In the genomic region with DNA sequence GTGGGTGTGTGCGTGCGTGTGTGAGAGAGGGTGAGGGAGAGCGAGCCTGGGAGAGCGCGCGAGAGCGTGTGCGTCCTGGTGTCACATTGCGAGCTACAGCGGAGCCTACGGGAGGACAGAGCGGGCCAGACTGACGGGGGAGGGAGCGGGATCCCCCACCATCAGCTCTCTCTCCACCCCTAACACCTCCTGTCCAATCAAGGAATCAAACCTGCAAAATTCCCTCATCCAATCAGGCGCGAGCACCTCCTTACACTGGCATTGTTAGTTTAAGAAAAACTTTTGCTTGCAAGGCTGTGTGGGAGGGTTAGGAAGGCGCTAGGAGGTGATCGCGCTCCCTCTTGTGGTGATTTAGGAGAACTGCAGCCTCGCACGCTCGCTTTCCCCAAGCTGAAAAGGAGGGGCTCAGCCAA, we compare ENCODE assay signal across 8 mouse cellular contexts. TPM values are rescaled to one million over a fixed set of nuclear protein-coding genes. Genes with fewer than 3 reads are reported as not detected.
DNase-seq lines count a peak whose midpoint lies in the region; ATAC-seq and TF ChIP-seq lines count a peak whose summit lies in the region.

TSS of gene Ephb1 (minus strand) at position 133 of the 413 bp plus-strand sequence.

- H3K27me3 ChIP-seq in kidney, embryonic 14.5 days (ENCODE audit: control insufficient read depth, insufficient read depth, low read length) = peaks cover 62% of the 10 kb centered on the region
- peaks cover 57% of the 10 kb centered on the region for H3K27me3 ChIP-seq in limb, embryonic 14.5 days (ENCODE audit: control insufficient read depth, insufficient read depth, low read length)
- H3K27me3 ChIP-seq in midbrain, postnatal 0 days (ENCODE audit: insufficient read depth, low read length) = peaks cover 7% of the 10 kb centered on the region; the same call in 1 of the 2 replicates
- H3K27me3 ChIP-seq in stomach, embryonic 14.5 days (ENCODE audit: control insufficient read depth, insufficient read depth, low read length) = peaks cover 28% of the 10 kb centered on the region; the same call in 1 of the 2 replicates

- DNase-seq in 3T3-L1 (ENCODE audit: low read depth, low spot score) = peak; percentile 80
- DNase-seq in brain, adult 2 months (ENCODE audit: low read depth, low spot score) = peak; percentile 99
- peak; percentile 85 to 86 for DNase-seq in heart, adult 9 months (ENCODE audit: low spot score in 2 of 2)
- peak; percentile 92 for DNase-seq in limb, embryonic 14.5 days (ENCODE audit: low spot score)
- peak; percentile 98 for DNase-seq in midbrain, postnatal 0 days (ENCODE audit: low spot score)

- peak; percentile 95 for ATAC-seq in kidney, embryonic 14.5 days (ENCODE audit: low FRiP score, low TSS enrichment)
- peak; percentile 97 for ATAC-seq in limb, embryonic 14.5 days (ENCODE audit: low FRiP score, low read depth)
- ATAC-seq in midbrain, postnatal 0 days (ENCODE audit: low FRiP score) = peak; percentile 96
- ATAC-seq in stomach, embryonic 14.5 days (ENCODE audit: insufficient number of reproducible peaks, insufficient read depth, low FRiP score, low read depth) = peak; percentile 90

- no peak for TF ChIP-seq POLR2A in embryonic fibroblast, embryonic 13.5 days (IDR thresholded peaks at IDR 0.05; ENCODE audit: low read depth, low read length)
- no peak for TF ChIP-seq POLR2A in limb, embryonic 14.5 days (IDR thresholded peaks at IDR 0.05; ENCODE audit: borderline replicate concordance, extremely low read depth, insufficient read depth, insufficient read length)

- H3K9ac ChIP-seq in kidney, embryonic 14.5 days (ENCODE audit: low read depth, low read length) = peak within 1 kb of the TSS; percentile 47
- H3K9ac ChIP-seq in limb, embryonic 14.5 days (ENCODE audit: low read depth, low read length, severe bottlenecking) = peak within 1 kb of the TSS; percentile 64
- peak within 1 kb of the TSS; percentile 91 for H3K9ac ChIP-seq in midbrain, postnatal 0 days (replicated peaks; ENCODE audit: low read length, poor library complexity, severe bottlenecking)
- H3K9ac ChIP-seq in stomach, embryonic 14.5 days (replicated peaks; ENCODE audit: low read depth, low read length) = peak within 1 kb of the TSS; percentile 53

- no peaks in the 10 kb centered on the region for H3K4me1 ChIP-seq in embryonic fibroblast, embryonic 13.5 days (ENCODE audit: control insufficient read depth, insufficient read depth, low read length)
- peaks cover 3% of the 10 kb centered on the region; the same call in 1 of the 2 replicates for H3K4me1 ChIP-seq in kidney, embryonic 14.5 days (ENCODE audit: control insufficient read depth, insufficient read depth, low read length)
- H3K4me1 ChIP-seq in limb, embryonic 14.5 days (ENCODE audit: control insufficient read depth, insufficient read depth, low read length) = peaks cover 6% of the 10 kb centered on the region; the same call in 1 of the 2 replicates
- H3K4me1 ChIP-seq in midbrain, postnatal 0 days (ENCODE audit: insufficient read depth, low read length) = 0 out of 2 replicates have a peak, but pooled peaks cover 2% of the 10 kb centered on the region
- peaks cover 4% of the 10 kb centered on the region; the same call in 1 of the 2 replicates for H3K4me1 ChIP-seq in stomach, embryonic 14.5 days (ENCODE audit: control insufficient read depth, insufficient read depth, low read length)

- H3K9me3 ChIP-seq in kidney, embryonic 14.5 days (ENCODE audit: control insufficient read depth, low read length) = no peaks in the 10 kb centered on the region
- no peaks in the 10 kb centered on the region for H3K9me3 ChIP-seq in limb, embryonic 14.5 days (ENCODE audit: control insufficient read depth, low read length)
- H3K9me3 ChIP-seq in midbrain, postnatal 0 days (ENCODE audit: low read length) = no peaks in the 10 kb centered on the region
- no peaks in the 10 kb centered on the region for H3K9me3 ChIP-seq in stomach, embryonic 14.5 days (ENCODE audit: control insufficient read depth, low read depth, low read length)

- WGBS in kidney, embryonic 14.5 days = 0% methylated on average over 22 of the region's 22 CpGs
- WGBS in limb, embryonic 14.5 days = 4% methylated on average over 22 of the region's 22 CpGs
- WGBS in midbrain, postnatal 0 days = 0% methylated on average over 22 of the region's 22 CpGs
- 2% methylated on average over 21 of the region's 22 CpGs for WGBS in stomach, embryonic 14.5 days

- peak within 1 kb of the TSS; percentile 95 for H3K4me2 ChIP-seq in kidney, embryonic 14.5 days (replicated peaks; ENCODE audit: low read depth, low read length)
- H3K4me2 ChIP-seq in limb, embryonic 14.5 days (replicated peaks; ENCODE audit: low read depth, low read length, severe bottlenecking) = peak within 1 kb of the TSS; percentile 100
- peak within 1 kb of the TSS; percentile 74 for H3K4me2 ChIP-seq in midbrain, postnatal 0 days (ENCODE audit: low read depth, low read length, poor library complexity, severe bottlenecking)
- peak within 1 kb of the TSS; percentile 97 for H3K4me2 ChIP-seq in stomach, embryonic 14.5 days (replicated peaks; ENCODE audit: low read depth, low read length)

- peak within 1 kb of the TSS; percentile 9; the same call in 1 of the 2 replicates for H3K4me3 ChIP-seq in embryonic fibroblast, embryonic 13.5 days (ENCODE audit: insufficient read depth, low read length)
- H3K4me3 ChIP-seq in kidney, embryonic 14.5 days (ENCODE audit: low read length) = peak within 1 kb of the TSS; percentile 57
- peak within 1 kb of the TSS; percentile 57 for H3K4me3 ChIP-seq in limb, embryonic 14.5 days (replicated peaks; ENCODE audit: low read length)
- H3K4me3 ChIP-seq in midbrain, postnatal 0 days (ENCODE audit: low read depth, low read length) = peak within 1 kb of the TSS; percentile 96
- peak within 1 kb of the TSS; percentile 61 for H3K4me3 ChIP-seq in stomach, embryonic 14.5 days (ENCODE audit: low read depth, low read length)

- H3K36me3 ChIP-seq in kidney, embryonic 14.5 days (ENCODE audit: control insufficient read depth, insufficient read depth, low read length) = no peaks in the 10 kb centered on the region
- no peaks in the 10 kb centered on the region for H3K36me3 ChIP-seq in limb, embryonic 14.5 days (ENCODE audit: control insufficient read depth, insufficient read depth, low read length)
- no peaks in the 10 kb centered on the region for H3K36me3 ChIP-seq in midbrain, postnatal 0 days (ENCODE audit: insufficient read depth, low read length)
- H3K36me3 ChIP-seq in stomach, embryonic 14.5 days (ENCODE audit: control insufficient read depth, insufficient read depth, low read length) = no peaks in the 10 kb centered on the region

- TF ChIP-seq CTCF in embryonic fibroblast, embryonic 13.5 days (IDR thresholded peaks at IDR 0.05; ENCODE audit: borderline replicate concordance, insufficient read depth, low read length) = peak; percentile 95
- TF ChIP-seq CTCF in midbrain, postnatal 0 days (IDR thresholded peaks at IDR 0.05) = peak; percentile 100

- H3K27ac ChIP-seq in embryonic fibroblast, embryonic 13.5 days (ENCODE audit: insufficient read depth, low read length) = no peak within 1 kb of the TSS
- H3K27ac ChIP-seq in kidney, embryonic 14.5 days (ENCODE audit: low read depth, low read length) = no peak within 1 kb of the TSS
- no peak within 1 kb of the TSS for H3K27ac ChIP-seq in limb, embryonic 14.5 days (replicated peaks; ENCODE audit: low read depth, low read length)
- H3K27ac ChIP-seq in midbrain, postnatal 0 days (ENCODE audit: low read depth, low read length) = peak within 1 kb of the TSS; percentile 89
- H3K27ac ChIP-seq in stomach, embryonic 14.5 days (ENCODE audit: low read length) = no peak within 1 kb of the TSS

RNA-seq across cellular contexts. Expression of gene Ephb1, which starts in this region (rescaled TPM):
- polyA plus RNA-seq in embryonic fibroblast, embryonic 13.5 days (2011; ENCODE audit: insufficient read length, low read depth, missing spikeins) = 0.18 TPM in 1 of 2 replicates, not detected in the other
- polyA plus RNA-seq in kidney, embryonic 14.5 days (2014; fragmentation: Nextera tagmentation; extraction: Ambion mirVana) = 3.8 and 4.9 TPM in 2 replicates
- polyA plus RNA-seq in limb, embryonic 14.5 days (2012; rRNA removed) = 4.1 and 4.4 TPM in 2 replicates
- 4.1 and 4.2 TPM in 2 replicates for polyA plus RNA-seq in limb, embryonic 14.5 days (2014; fragmentation: Nextera tagmentation; extraction: Ambion mirVana)
- 85.9 and 99.8 TPM in 2 replicates for total RNA-seq in midbrain, postnatal 0 days (2014; rRNA removed)
- polyA plus RNA-seq in midbrain, postnatal 0 days (2015; fragmentation: Nextera tagmentation; extraction: Ambion mirVana) = 67.7 and 69.4 TPM in 2 replicates
- polyA plus RNA-seq in stomach, embryonic 14.5 days (2014; fragmentation: Nextera tagmentation; extraction: Ambion mirVana) = 7.8 and 9.8 TPM in 2 replicates

Comparison
In these comparisons a context has a peak if more than half of its experiments do, and no peak if none do; other contexts are left out.
1. H3K4me3 ChIP-seq: peak in every context shown above with its lines; median percentile 96 in midbrain, postnatal 0 days; 61 in stomach, embryonic 14.5 days; 57 in kidney, embryonic 14.5 days; 57 in limb, embryonic 14.5 days; 9 in embryonic fibroblast, embryonic 13.5 days.